Mouse (Mus musculus): Measurements from ENCODE around the gene Sorbs2. TPM values are rescaled to one million over a fixed set of nuclear protein-coding genes. Genes with fewer than 3 reads are reported as not detected.
A peak's percentile ranks its signal among the peaks of the same experiment; 100 is the strongest.

Sorbs2 gene
- polyA plus RNA-seq, 1 experiment from 2014 or later: 113 TPM

- Histone ChIP-seq H3K4me1 (no peaks in the 10 kb centered on the region), H3K9me3 (no peaks in the 10 kb centered on the region), H3K27me3 (no peaks in the 10 kb centered on the region; the same call in 1 of the 2 replicates), H3K4me3 (replicated peaks) (no peak overlapping the region), H3K27ac (no peak overlapping the region), H3K4me2 (no peak overlapping the region), H3K36me3 (replicated peaks) (no peaks in the 10 kb centered on the region), H3K9ac (no peak overlapping the region)
- 73% methylated on average over 2 of the region's 2 CpGs for WGBS
- ATAC-seq (ENCODE audit: low FRiP score): no peak
Measured at GRCm38 (mm10) chr8:45527708-45528107, 20.1 kb downstream of the Sorbs2 start.

GRCm38 (mm10) chr8:45528890-45529289 lies 21.3 kb downstream of the Sorbs2 start:
- Histone ChIP-seq H3K9ac (no peak overlapping the region), H3K36me3 (replicated peaks) (no peaks in the 10 kb centered on the region), H3K4me1 (no peaks in the 10 kb centered on the region), H3K9me3 (no peaks in the 10 kb centered on the region), H3K4me2 (no peak overlapping the region), H3K27ac (no peak overlapping the region), H3K27me3 (no peaks in the 10 kb centered on the region; the same call in 1 of the 2 replicates), H3K4me3 (replicated peaks) (no peak overlapping the region)
- ATAC-seq (ENCODE audit: low FRiP score): no peak
- WGBS: 84% methylated on average over 2 of the region's 2 CpGs

GRCm38 (mm10) chr8:45536578-45536977 lies 29.0 kb downstream of the Sorbs2 start:
- Histone ChIP-seq H3K4me3 (replicated peaks) (no peak overlapping the region), H3K27me3 (no peaks in the 10 kb centered on the region), H3K4me1 (peaks cover 10% of the 10 kb centered on the region), H3K27ac (no peak overlapping the region), H3K9ac (no peak overlapping the region), H3K36me3 (replicated peaks) (no peaks in the 10 kb centered on the region), H3K9me3 (no peaks in the 10 kb centered on the region), H3K4me2 (no peak overlapping the region)
- ATAC-seq (ENCODE audit: low FRiP score): no peak
- WGBS: 84% methylated on average over 9 of the region's 9 CpGs

GRCm38 (mm10) chr8:45540513-45540912 lies 32.9 kb downstream of the Sorbs2 start:
- Histone ChIP-seq H3K4me2 (no peak overlapping the region), H3K9me3 (no peaks in the 10 kb centered on the region), H3K9ac (no peak overlapping the region), H3K27me3 (no peaks in the 10 kb centered on the region), H3K36me3 (replicated peaks) (no peaks in the 10 kb centered on the region), H3K4me1 (peaks cover 9% of the 10 kb centered on the region), H3K27ac (no peak overlapping the region), H3K4me3 (replicated peaks) (no peak overlapping the region)
- no peak for ATAC-seq (ENCODE audit: low FRiP score)
- WGBS: 70% methylated on average over 5 of the region's 5 CpGs

GRCm38 (mm10) chr8:45552175-45552574 lies 44.6 kb downstream of the Sorbs2 start:
- Histone ChIP-seq H3K27ac (no peak overlapping the region), H3K9ac (no peak overlapping the region), H3K9me3 (no peaks in the 10 kb centered on the region), H3K27me3 (no peaks in the 10 kb centered on the region), H3K4me2 (no peak overlapping the region), H3K36me3 (replicated peaks) (no peaks in the 10 kb centered on the region), H3K4me3 (replicated peaks) (no peak overlapping the region), H3K4me1 (no peaks in the 10 kb centered on the region)
- 87% methylated on average over 3 of the region's 3 CpGs for WGBS
- ATAC-seq (ENCODE audit: low FRiP score): no peak

- no peaks in the 10 kb centered on the region for H3K9me3 ChIP-seq
- H3K27me3 ChIP-seq: no peaks in the 10 kb centered on the region
- H3K4me2 ChIP-seq: no peak overlapping the region
- WGBS: 70% methylated on average over 4 of the region's 4 CpGs
- H3K27ac ChIP-seq: no peak overlapping the region
- H3K9ac ChIP-seq: no peak overlapping the region
- ATAC-seq (ENCODE audit: low FRiP score): no peak
- no peak overlapping the region for H3K4me3 ChIP-seq (replicated peaks)
- no peaks in the 10 kb centered on the region for H3K36me3 ChIP-seq (replicated peaks)
- H3K4me1 ChIP-seq: peaks cover 14% of the 10 kb centered on the region
Measured at GRCm38 (mm10) chr8:45554627-45555026, 47.0 kb downstream of the Sorbs2 start.

GRCm38 (mm10) chr8:45557936-45558335 lies 50.3 kb downstream of the Sorbs2 start:
- WGBS: 9% methylated on average over 3 of the region's 3 CpGs
- H3K27me3 ChIP-seq: no peaks in the 10 kb centered on the region
- H3K4me2 ChIP-seq: no peak overlapping the region
- peak overlapping the region; percentile 78 for H3K27ac ChIP-seq
- H3K4me1 ChIP-seq: peaks cover 22% of the 10 kb centered on the region
- H3K9ac ChIP-seq: no peak overlapping the region
- ATAC-seq (ENCODE audit: low FRiP score): peak; percentile 94
- no peaks in the 10 kb centered on the region for H3K36me3 ChIP-seq (replicated peaks)
- H3K9me3 ChIP-seq: no peaks in the 10 kb centered on the region
- no peak overlapping the region for H3K4me3 ChIP-seq (replicated peaks)

GRCm38 (mm10) chr8:45558426-45558825 lies 50.8 kb downstream of the Sorbs2 start:
- Histone ChIP-seq H3K4me3 (replicated peaks) (no peak overlapping the region), H3K9me3 (no peaks in the 10 kb centered on the region), H3K27ac (peak overlapping the region; percentile 71), H3K4me1 (peaks cover 22% of the 10 kb centered on the region), H3K4me2 (no peak overlapping the region), H3K36me3 (replicated peaks) (no peaks in the 10 kb centered on the region), H3K9ac (no peak overlapping the region), H3K27me3 (no peaks in the 10 kb centered on the region)
- ATAC-seq (ENCODE audit: low FRiP score): 0 out of 2 replicates have a peak, but pooled peaks have one; percentile 28
- WGBS: 58% methylated on average over 5 of the region's 5 CpGs

- Histone ChIP-seq H3K4me1 (peaks cover 22% of the 10 kb centered on the region), H3K27me3 (no peaks in the 10 kb centered on the region), H3K4me3 (replicated peaks) (no peak overlapping the region), H3K9ac (no peak overlapping the region), H3K27ac (peak overlapping the region; percentile 71; the same call in 1 of the 2 replicates), H3K9me3 (no peaks in the 10 kb centered on the region), H3K4me2 (no peak overlapping the region), H3K36me3 (replicated peaks) (no peaks in the 10 kb centered on the region)
- WGBS: 84% methylated on average over 6 of the region's 6 CpGs
- no peak for ATAC-seq (ENCODE audit: low FRiP score)
Measured at GRCm38 (mm10) chr8:45559176-45559820, 51.7 kb downstream of the Sorbs2 start.

- peaks cover 7% of the 10 kb centered on the region for H3K4me1 ChIP-seq
- no peak overlapping the region for H3K4me2 ChIP-seq
- peaks cover 8% of the 10 kb centered on the region for H3K9me3 ChIP-seq
- H3K27ac ChIP-seq: no peak overlapping the region
- 0 out of 2 replicates have a peak, but pooled peaks cover 3% of the 10 kb centered on the region for H3K36me3 ChIP-seq (replicated peaks)
- no peak overlapping the region for H3K4me3 ChIP-seq (replicated peaks)
- ATAC-seq (ENCODE audit: low FRiP score): no peak
- H3K27me3 ChIP-seq: no peaks in the 10 kb centered on the region
- H3K9ac ChIP-seq: no peak overlapping the region
- WGBS: 95% methylated on average over 1 of the region's 1 CpGs
Measured at GRCm38 (mm10) chr8:45565189-45565588, 57.6 kb downstream of the Sorbs2 start.

- no peaks in the 10 kb centered on the region for H3K27me3 ChIP-seq
- H3K27ac ChIP-seq: no peak overlapping the region
- no peaks in the 10 kb centered on the region for H3K4me1 ChIP-seq
- H3K9ac ChIP-seq: no peak overlapping the region
- no peak overlapping the region for H3K4me3 ChIP-seq (replicated peaks)
- no peak for ATAC-seq (ENCODE audit: low FRiP score)
- WGBS: 82% methylated on average over 4 of the region's 4 CpGs
- H3K4me2 ChIP-seq: no peak overlapping the region
- peaks cover 8% of the 10 kb centered on the region for H3K9me3 ChIP-seq
- H3K36me3 ChIP-seq (replicated peaks): 0 out of 2 replicates have a peak, but pooled peaks cover 3% of the 10 kb centered on the region
Measured at GRCm38 (mm10) chr8:45570117-45570516, 62.5 kb downstream of the Sorbs2 start.

GRCm38 (mm10) chr8:45579714-45580543 lies 72.3 kb downstream of the Sorbs2 start:
- 77% methylated on average over 7 of the region's 7 CpGs for WGBS
- no peak overlapping the region for H3K4me2 ChIP-seq
- no peaks in the 10 kb centered on the region for H3K27me3 ChIP-seq
- H3K9ac ChIP-seq: no peak overlapping the region
- H3K4me1 ChIP-seq: no peaks in the 10 kb centered on the region
- no peaks in the 10 kb centered on the region for H3K9me3 ChIP-seq
- no peak overlapping the region for H3K4me3 ChIP-seq (replicated peaks)
- no peak for ATAC-seq (ENCODE audit: low FRiP score)
- no peak overlapping the region for H3K27ac ChIP-seq
- no peaks in the 10 kb centered on the region for H3K36me3 ChIP-seq (replicated peaks)

GRCm38 (mm10) chr8:45580544-45580866 lies 72.9 kb downstream of the Sorbs2 start:
- H3K9me3 ChIP-seq: no peaks in the 10 kb centered on the region
- 61% methylated on average over 3 of the region's 3 CpGs for WGBS
- no peak overlapping the region for H3K9ac ChIP-seq
- H3K27me3 ChIP-seq: no peaks in the 10 kb centered on the region
- no peak overlapping the region for H3K4me2 ChIP-seq
- H3K27ac ChIP-seq: no peak overlapping the region
- 0 out of 2 replicates have a peak, but pooled peaks cover 3% of the 10 kb centered on the region for H3K4me1 ChIP-seq
- H3K36me3 ChIP-seq (replicated peaks): no peaks in the 10 kb centered on the region
- H3K4me3 ChIP-seq (replicated peaks): no peak overlapping the region
- no peak for ATAC-seq (ENCODE audit: low FRiP score)
